Mouse (Mus musculus) liver, embryonic 14.5 days (tissue): ENCODE results near the gene Crot. TPM values are rescaled to one million over a fixed set of nuclear protein-coding genes. Genes with fewer than 3 reads are reported as not detected.

Experiments
- ATAC-seq: fragments of 200-750 bp; cut with Nextera tagmentation; 2 replicates; pipeline ENCODE4 v1.8.0; 2017; ENCODE audit warnings: moderate number of reproducible peaks, mild to moderate bottlenecking, moderate library complexity; ENCODE audit not compliant: insufficient read depth
- DNase-seq, 3 experiments: peaks; one replicate each; pipeline ENCODE4 v3.0.0-alpha.2; 2012 to 2013; ENCODE audit warnings: low read depth in 3 of 3, low spot score in 3 of 3
- H3K27ac ChIP-seq: fragments of 300-500 bp; sonication (generic); 2 replicates; pipeline ENCODE4 v1.5.1; 2014; ENCODE audit warnings: moderate library complexity, mild to moderate bottlenecking, control low read depth, inconsistent platforms
- H3K27me3 ChIP-seq: fragments of 300-500 bp; sonication (generic); 2 replicates; pipeline ENCODE4 v1.6.1; 2014; ENCODE audit warnings: mild to moderate bottlenecking, low read length, moderate library complexity; ENCODE audit not compliant: control insufficient read depth, insufficient read depth
- H3K36me3 ChIP-seq: fragments of 300-500 bp; sonication (generic); replicated peaks from 2 replicates; pipeline ENCODE4 v1.6.1; 2014; ENCODE audit warnings: low read depth; ENCODE audit not compliant: control insufficient read depth, insufficient read depth
- H3K4me1 ChIP-seq, 2 experiments: fragments of 200-500 bp in 1 of 2; fragments of 300-500 bp in 1 of 2; sonication (generic) in 1 of 2; replicated peaks; 2 replicates each; pipeline ENCODE4 v1.6.1; 2012 to 2014; ENCODE audit warnings: antibody characterized with exemption in 1 of 2, inconsistent platforms in 1 of 2, low read length in 1 of 2; ENCODE audit not compliant: control insufficient read depth in 2 of 2, insufficient read depth in 2 of 2
- H3K4me2 ChIP-seq: fragments of 300-500 bp; sonication (generic); 2 replicates; pipeline ENCODE4 v1.6.1; 2014; ENCODE audit warnings: low read depth, mild to moderate bottlenecking, control low read depth, moderate library complexity
- H3K4me3 ChIP-seq, 2 experiments: fragments of 200-500 bp in 1 of 2; fragments of 300-500 bp in 1 of 2; sonication (generic) in 1 of 2; 2 replicates each; pipeline ENCODE4 v1.5.1; 2012 to 2014; ENCODE audit warnings: low read depth in 2 of 2, low read length in 2 of 2, mild to moderate bottlenecking in 2 of 2, control low read depth in 1 of 2, inconsistent platforms in 1 of 2, moderate library complexity in 1 of 2; ENCODE audit not compliant: insufficient read depth in 1 of 2
- H3K9ac ChIP-seq: fragments of 300-500 bp; sonication (generic); replicated peaks from 2 replicates; pipeline ENCODE4 v1.6.1; 2014; ENCODE audit warnings: mild to moderate bottlenecking, control low read depth, moderate library complexity
- H3K9me3 ChIP-seq: fragments of 300-500 bp; sonication (generic); 2 replicates; pipeline ENCODE4 v1.6.1; 2016; ENCODE audit warnings: low read length, mixed read lengths; ENCODE audit not compliant: control insufficient read depth
- CTCF ChIP-seq: IDR thresholded peaks from 2 replicates; pipeline ENCODE4 v1.5.1; 2016; ENCODE audit warnings: antibody characterized with exemption, low read depth, control low read depth
- EP300 ChIP-seq: IDR thresholded peaks from 2 replicates; pipeline ENCODE4 v1.6.1; 2016; ENCODE audit warnings: antibody characterized with exemption, low read depth
- WGBS: fragments of 180-500 bp; shearing (Covaris S2); extraction: QIAGEN DNeasy Blood & Tissue Kit; methylation state at CpG from one replicate; pipeline ENCODE4 v1.1.7; 2014; ENCODE audit not compliant: insufficient replicate concordance; 5-methylcytosine and 5-hydroxymethylcytosine counted together
- polyA plus RNA-seq, 2 experiments: library from polyadenylated mRNA; depleted of rRNA in 1 of 2; stranded (reverse) in 1 of 2; unstranded in 1 of 2; fragments of >200 nt; fragmentation: Nextera tagmentation in 1 of 2; extraction: Ambion mirVana in 1 of 2; gene quantifications; 2 replicates each; pipeline versions ENCODE4 v1.2.1 to v1.2.3; 2012 to 2014

The Crot gene
- polyA plus RNA-seq, 2 experiments: 19.7 to 51.6 TPM

DNA sequence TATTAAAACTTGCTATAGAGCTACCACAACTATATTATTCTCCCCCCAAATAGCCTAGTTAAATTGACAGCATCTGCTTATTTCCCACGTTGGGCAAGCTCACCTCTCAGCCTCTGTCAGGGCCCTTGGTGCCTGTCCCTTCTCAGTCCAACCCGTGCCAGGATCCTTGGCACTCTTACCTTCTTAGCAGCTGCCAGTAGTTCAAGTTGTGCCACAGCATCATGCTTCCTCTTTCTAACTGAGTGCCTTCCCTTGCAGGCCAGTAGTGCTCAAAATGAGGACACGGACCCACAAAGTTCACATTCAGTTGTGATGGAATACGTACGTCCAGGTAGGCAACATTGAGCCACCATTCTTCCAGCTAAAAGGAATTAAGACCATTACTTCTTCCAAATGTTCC, 9.2 kb downstream of the Crot start:
- Histone ChIP-seq H3K4me3 (no peak overlapping the region), H3K36me3 (peaks cover 13% of the 10 kb centered on the region), H3K4me1 (no peaks in the 10 kb centered on the region), H3K27me3 (no peaks in the 10 kb centered on the region), H3K9me3 (no peaks in the 10 kb centered on the region), H3K4me2 (no peak overlapping the region), H3K27ac (no peak overlapping the region), H3K9ac (no peak overlapping the region)
- TF ChIP-seq EP300 (no peak), CTCF (no peak)
- ATAC-seq: no peak
- WGBS: 75% methylated on average over 5 of the region's 5 CpGs
- DNase-seq: no peak

GRCm38 (mm10) chr5:8985470-8985869, 11.7 kb downstream of the Crot start:
- Histone ChIP-seq H3K27ac (no peak overlapping the region), H3K9me3 (no peaks in the 10 kb centered on the region), H3K9ac (no peak overlapping the region), H3K4me3 (no peak overlapping the region), H3K4me2 (no peak overlapping the region), H3K36me3 (peaks cover 10% of the 10 kb centered on the region), H3K4me1 (no peaks in the 10 kb centered on the region), H3K27me3 (no peaks in the 10 kb centered on the region)
- DNase-seq (no peak), ATAC-seq (no peak)
- TF ChIP-seq CTCF: no peak
- no peak for TF ChIP-seq EP300
- 75% methylated on average over 3 of the region's 3 CpGs for WGBS

DNA sequence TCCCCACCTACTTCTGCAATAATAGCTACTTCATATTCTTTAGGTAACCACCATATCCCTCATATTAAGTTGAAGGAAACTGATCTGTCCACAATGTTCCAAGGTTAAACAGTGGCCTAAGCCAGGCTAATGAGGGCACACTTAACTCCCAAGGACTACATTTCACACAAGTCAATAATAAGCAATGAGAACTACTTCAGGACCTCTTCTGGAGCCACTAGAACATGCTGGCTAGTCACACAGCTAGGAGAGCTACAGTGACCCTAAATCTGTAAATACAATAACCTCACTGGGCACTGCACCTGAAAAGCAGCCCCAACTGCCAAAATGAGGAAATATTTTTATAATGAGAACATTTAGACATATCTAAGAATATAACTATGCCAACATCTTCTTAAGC, 22.4 kb downstream of the Crot start:
- Histone ChIP-seq H3K4me2 (no peak overlapping the region), H3K27me3 (no peaks in the 10 kb centered on the region), H3K27ac (no peak overlapping the region), H3K9me3 (no peaks in the 10 kb centered on the region), H3K4me1 (no peaks in the 10 kb centered on the region), H3K4me3 (no peak overlapping the region), H3K9ac (no peak overlapping the region), H3K36me3 (peaks cover 11% of the 10 kb centered on the region)
- no peak for ATAC-seq
- DNase-seq: no peak
- no peak for TF ChIP-seq CTCF
- TF ChIP-seq EP300: no peak

GRCm38 (mm10) chr5:8972355-8972754, 24.8 kb downstream of the Crot start:
- WGBS: 90% methylated on average over 7 of the region's 7 CpGs

GRCm38 (mm10) chr5:8970694-8971093, 26.4 kb downstream of the Crot start:
- Histone ChIP-seq H3K27me3 (no peaks in the 10 kb centered on the region), H3K4me2 (no peak overlapping the region), H3K4me3 (no peak overlapping the region), H3K4me1 (no peaks in the 10 kb centered on the region), H3K9me3 (no peaks in the 10 kb centered on the region), H3K9ac (no peak overlapping the region), H3K27ac (no peak overlapping the region), H3K36me3 (peaks cover 26% of the 10 kb centered on the region)
- TF ChIP-seq CTCF (no peak), EP300 (no peak)
- WGBS: 80% methylated on average over 2 of the region's 2 CpGs
- no peak for DNase-seq
- ATAC-seq: no peak

More at GRCm38 (mm10) chr5:8972355-8972754, 24.8 kb downstream of the Crot start:
- Histone ChIP-seq H3K9ac (no peak overlapping the region), H3K4me1 (no peaks in the 10 kb centered on the region), H3K4me2 (no peak overlapping the region), H3K4me3 (no peak overlapping the region), H3K36me3 (peaks cover 18% of the 10 kb centered on the region), H3K27ac (no peak overlapping the region), H3K27me3 (no peaks in the 10 kb centered on the region), H3K9me3 (no peaks in the 10 kb centered on the region)
- ATAC-seq (no peak), DNase-seq (no peak)
- TF ChIP-seq CTCF (no peak), EP300 (no peak)
